Mouse (Mus musculus): ENCODE data around the gene Orm3.

Gene Orm3

DNA sequence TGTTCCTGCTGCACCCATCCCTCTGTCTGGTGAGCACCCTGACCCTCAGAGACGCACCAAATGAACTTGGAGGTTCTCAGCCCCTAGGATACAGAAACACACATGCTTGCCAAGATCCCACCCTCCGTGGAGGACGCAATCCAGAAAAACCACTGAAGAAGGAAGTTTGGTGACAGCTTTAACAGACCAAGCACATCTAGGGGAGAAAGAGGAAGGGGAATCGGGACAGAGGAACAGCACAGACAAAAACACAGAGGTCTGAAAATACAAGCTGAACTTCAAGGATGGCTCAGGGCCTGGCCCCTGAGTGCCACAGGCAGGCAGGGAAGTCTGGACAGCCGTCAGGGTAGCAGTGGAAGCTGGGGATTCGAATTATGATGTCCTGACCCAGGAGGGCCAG lies 45.7 kb downstream of the Orm3 start:
- no peak for DNase-seq (ENCODE audit: extremely low spot score, low spot score)

DNA sequence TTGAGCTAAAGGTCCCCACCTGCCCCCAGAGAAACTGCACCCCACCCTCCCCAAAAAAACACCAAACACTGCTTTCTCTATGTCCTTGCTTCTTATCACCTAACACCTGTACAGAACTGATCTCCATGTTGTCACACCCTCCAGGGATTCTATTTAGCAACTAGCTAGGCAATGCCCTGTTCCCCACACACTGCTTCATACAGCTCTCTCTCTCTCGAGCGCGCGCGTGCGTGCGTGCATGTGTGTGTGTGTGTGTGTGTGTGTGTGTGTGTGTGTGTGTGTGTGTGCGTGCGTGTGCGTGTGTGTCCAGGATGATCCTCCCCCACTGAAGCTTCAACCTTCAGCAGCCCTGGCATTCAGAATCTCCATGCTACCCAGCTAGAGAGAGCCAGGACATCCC lies 46.1 kb downstream of the Orm3 start:
- DNase-seq (ENCODE audit: extremely low spot score, low spot score), result no peak

DNA sequence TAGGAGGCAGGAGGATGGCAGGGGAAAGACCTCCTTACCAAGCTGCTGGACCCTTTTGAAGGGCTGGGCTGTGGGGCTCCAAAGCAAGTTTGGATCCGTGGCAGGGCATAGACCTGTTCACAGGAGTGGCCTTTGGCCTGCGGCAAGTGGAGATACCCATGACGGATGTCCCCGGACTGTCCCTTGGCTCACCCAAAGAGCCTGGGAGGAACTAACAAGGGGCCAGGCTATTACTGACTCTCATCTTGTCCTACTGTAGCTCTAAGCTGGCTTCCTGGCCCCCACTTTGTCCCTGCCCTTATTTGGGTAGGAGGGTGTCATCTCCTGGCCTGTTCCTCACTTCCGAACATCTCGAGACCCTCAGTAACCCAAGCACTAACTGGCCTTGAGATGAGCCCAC lies 46.6 kb downstream of the Orm3 start:
- DNase-seq (ENCODE audit: extremely low spot score, low spot score), result no peak

DNA sequence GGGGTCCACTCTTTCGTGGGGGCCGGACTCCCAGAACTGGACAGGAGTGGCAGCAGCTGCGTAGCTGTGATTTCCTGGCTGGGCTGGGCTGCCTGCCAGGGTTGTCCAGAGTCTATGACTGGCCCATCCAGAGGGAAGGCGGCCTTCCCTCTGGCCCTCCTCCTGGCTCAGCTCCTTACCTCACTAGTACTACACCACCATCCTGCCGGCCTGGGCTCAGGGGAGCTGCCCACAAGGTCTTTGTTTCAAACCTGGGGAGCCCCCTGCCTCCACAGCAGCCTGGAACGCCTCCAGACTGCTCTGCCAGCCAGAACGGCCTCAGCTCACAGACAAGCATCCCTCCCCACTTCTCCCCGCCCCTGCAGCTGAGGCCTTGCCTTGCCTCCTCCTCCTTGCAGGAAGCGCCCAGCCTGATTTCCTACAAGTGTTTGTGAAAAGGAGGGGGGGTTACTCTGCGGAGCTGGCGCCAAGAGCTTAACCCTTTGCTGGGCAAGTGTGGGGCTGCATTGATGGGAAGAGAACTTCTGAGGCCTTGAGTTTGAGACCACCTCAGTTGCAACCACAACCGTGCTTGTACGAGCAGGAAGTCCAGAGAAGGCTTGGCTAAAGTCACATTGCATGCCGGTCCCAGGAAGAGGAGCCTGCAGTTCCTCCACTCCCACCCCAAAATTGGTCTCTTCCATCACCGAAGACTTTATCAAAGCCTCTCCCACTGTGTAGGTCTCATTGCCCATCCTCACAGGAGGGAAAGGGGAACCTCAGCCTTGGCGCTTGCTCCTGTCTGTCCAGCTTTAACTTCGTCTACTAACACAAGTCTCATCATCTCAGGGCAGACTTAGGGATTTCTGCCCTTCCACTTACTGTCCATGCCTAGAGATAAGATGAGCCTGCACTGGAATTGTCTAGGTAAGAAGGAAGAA lies 47.3 kb downstream of the Orm3 start, which contains the start of gene Akna:
Gene Akna (minus strand): TSS at position 315 of the 920 bp plus-strand sequence.
- DNase-seq (ENCODE audit: extremely low spot score, low spot score), result peak; percentile 70

DNA sequence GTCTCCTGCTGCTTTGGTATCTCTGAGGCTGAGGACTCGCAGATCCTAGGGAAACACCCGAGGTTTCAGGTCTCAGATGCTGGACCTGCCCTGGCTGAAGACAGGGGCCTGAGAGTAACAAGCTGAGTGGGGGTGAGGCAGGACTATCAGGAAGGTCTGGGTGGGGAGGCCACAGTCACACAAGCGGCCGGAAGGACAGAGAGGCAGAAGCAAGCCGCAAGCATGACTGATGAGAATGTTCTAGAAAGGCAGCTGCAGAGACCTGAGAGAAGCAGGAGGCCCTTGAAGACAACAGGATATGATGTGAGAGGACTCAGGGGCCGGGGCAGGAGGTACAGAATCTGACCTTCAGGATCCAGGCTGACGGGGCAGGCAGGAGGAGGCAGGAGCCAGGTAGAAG lies 48.2 kb downstream of the Orm3 start:
- DNase-seq (ENCODE audit: extremely low spot score, low spot score), result no peak

DNA sequence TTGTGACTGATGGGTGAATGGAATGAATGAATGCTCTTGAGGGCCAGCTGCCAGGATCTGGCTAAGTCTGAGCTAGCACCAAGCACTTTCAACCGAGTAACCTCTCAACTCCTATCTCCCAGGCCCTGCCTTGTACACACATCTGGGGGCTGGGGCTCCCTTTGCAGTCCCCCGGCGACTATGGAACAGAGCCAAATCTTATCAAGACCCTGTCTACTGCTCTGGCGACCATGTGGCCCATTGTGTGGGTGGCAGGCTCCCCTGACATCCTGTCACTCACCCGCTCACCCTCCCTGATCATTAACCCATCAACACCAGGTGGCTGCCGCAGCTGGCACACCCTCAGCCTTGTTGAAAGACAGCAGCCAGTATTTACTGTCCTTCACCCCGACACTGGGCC lies 49.1 kb downstream of the Orm3 start:
- no peak for DNase-seq (ENCODE audit: extremely low spot score, low spot score)

DNA sequence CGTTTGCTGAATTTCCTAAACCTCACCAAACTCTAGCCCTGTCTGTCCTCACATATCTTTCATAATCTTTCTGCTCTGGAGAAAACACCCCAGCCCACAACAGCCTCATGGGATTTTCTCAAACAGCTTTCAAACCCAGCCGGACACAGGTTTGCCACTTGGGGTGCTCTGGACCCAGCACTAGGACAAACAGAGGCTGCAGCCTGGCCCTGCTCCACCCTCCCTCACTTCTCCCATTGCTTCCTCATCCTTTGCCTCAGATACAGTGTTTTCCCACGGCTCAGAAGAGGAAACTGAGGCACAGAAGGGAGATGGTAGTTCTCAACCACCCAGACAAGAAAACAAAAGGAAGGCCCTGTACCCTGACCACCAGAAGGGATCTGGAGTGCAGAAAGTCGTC lies 49.7 kb downstream of the Orm3 start:
- DNase-seq (ENCODE audit: extremely low spot score, low spot score), result no peak

DNA sequence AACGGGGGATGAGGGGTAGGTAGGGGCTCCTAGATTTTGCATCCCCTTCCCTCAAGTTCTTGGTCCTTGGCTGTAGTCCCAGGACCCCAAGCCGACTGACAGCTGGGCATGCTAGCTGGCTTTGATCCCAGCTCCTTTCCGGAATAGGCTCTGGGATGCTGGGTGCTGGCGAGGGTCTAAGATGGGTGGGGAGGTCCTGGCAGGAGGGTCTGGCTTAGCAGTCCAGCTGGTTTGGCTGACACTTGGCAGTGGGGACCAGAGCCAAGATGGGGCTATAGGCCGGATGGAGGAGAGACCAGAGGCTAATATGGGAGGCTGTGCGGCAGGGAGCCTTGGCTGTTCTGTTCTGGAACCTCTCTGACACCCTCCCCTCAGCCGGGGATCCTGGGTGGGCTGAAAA lies 52.3 kb downstream of the Orm3 start:
- DNase-seq (ENCODE audit: extremely low spot score, low spot score), result no peak

DNA sequence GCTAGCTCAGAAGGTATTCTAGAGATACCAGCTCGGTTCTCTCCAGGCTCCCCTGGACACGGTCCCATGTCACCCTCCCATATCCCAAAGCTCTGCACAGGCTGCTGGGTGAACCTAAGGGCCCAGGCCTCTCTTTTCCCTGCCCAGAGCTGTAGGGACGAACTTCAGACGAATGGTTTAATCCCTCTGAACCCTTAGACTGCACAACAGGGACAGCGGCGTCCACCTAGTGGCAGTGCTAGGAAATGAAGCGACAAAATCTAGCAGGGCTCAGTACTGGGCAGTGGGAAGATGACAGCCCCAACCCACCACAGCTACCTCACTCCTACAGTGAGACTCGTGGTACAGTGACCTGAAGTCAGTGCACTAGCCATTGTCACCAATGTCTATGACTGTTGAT lies 52.7 kb downstream of the Orm3 start:
- peak; percentile 72 for DNase-seq (ENCODE audit: extremely low spot score, low spot score)
